Mouse (Mus musculus): ENCODE results near the gene Nr1i3. TPM values are rescaled to one million over a fixed set of nuclear protein-coding genes. Genes with fewer than 3 reads are reported as not detected.

The Nr1i3 gene
- polyA plus RNA-seq, 1 experiment from 2014 or later = 1.8 TPM

GRCm38 (mm10) chr1:171183620-171184019, 30.1 kb upstream of the Nr1i3 start:
- Histone ChIP-seq H3K9me3 (replicated peaks; ENCODE audit: control insufficient read depth, low read length) (no peaks in the 10 kb centered on the region), H3K4me1 (ENCODE audit: control insufficient read depth, insufficient read depth, low read length) (peaks cover 4% of the 10 kb centered on the region; the same call in 1 of the 2 replicates), H3K9ac (ENCODE audit: low read length) (no peak overlapping the region), H3K27ac (ENCODE audit: low read length) (no peak overlapping the region; the same call in 1 of the 2 replicates), H3K4me3 (replicated peaks; ENCODE audit: low read length) (no peak overlapping the region), H3K36me3 (ENCODE audit: control insufficient read depth, insufficient read depth, low read length) (no peaks in the 10 kb centered on the region), H3K27me3 (ENCODE audit: control insufficient read depth, insufficient read depth, low read length) (no peaks in the 10 kb centered on the region), H3K4me2 (ENCODE audit: low read depth, low read length) (no peak overlapping the region)
- 65% methylated on average over 3 of the region's 3 CpGs for WGBS
- ATAC-seq (ENCODE audit: insufficient read depth, low FRiP score) = no peak

- ATAC-seq (ENCODE audit: insufficient read depth, low FRiP score) = peak; percentile 61; the same call in 1 of the 2 replicates
- H3K4me3 ChIP-seq (replicated peaks; ENCODE audit: low read length) = no peak overlapping the region
- no peaks in the 10 kb centered on the region for H3K9me3 ChIP-seq (replicated peaks; ENCODE audit: control insufficient read depth, low read length)
- no peaks in the 10 kb centered on the region for H3K27me3 ChIP-seq (ENCODE audit: control insufficient read depth, insufficient read depth, low read length)
- H3K36me3 ChIP-seq (ENCODE audit: control insufficient read depth, insufficient read depth, low read length) = no peaks in the 10 kb centered on the region
- H3K4me2 ChIP-seq (ENCODE audit: low read depth, low read length) = no peak overlapping the region
- no peak overlapping the region for H3K9ac ChIP-seq (ENCODE audit: low read length)
- WGBS = 47% methylated on average over 7 of the region's 7 CpGs
- peaks cover 11% of the 10 kb centered on the region for H3K4me1 ChIP-seq (ENCODE audit: control insufficient read depth, insufficient read depth, low read length)
- H3K27ac ChIP-seq (ENCODE audit: low read length) = no peak overlapping the region
Measured at GRCm38 (mm10) chr1:171184314-171184713, 29.5 kb upstream of the Nr1i3 start.

- Histone ChIP-seq H3K4me3 (replicated peaks; ENCODE audit: low read length) (no peak overlapping the region), H3K36me3 (ENCODE audit: control insufficient read depth, insufficient read depth, low read length) (no peaks in the 10 kb centered on the region), H3K9ac (ENCODE audit: low read length) (no peak overlapping the region), H3K4me1 (ENCODE audit: control insufficient read depth, insufficient read depth, low read length) (peaks cover 17% of the 10 kb centered on the region), H3K9me3 (replicated peaks; ENCODE audit: control insufficient read depth, low read length) (no peaks in the 10 kb centered on the region), H3K27me3 (ENCODE audit: control insufficient read depth, insufficient read depth, low read length) (no peaks in the 10 kb centered on the region), H3K4me2 (ENCODE audit: low read depth, low read length) (no peak overlapping the region), H3K27ac (ENCODE audit: low read length) (no peak overlapping the region)
- ATAC-seq (ENCODE audit: insufficient read depth, low FRiP score) = no peak
- 64% methylated on average over 8 of the region's 8 CpGs for WGBS
Measured at GRCm38 (mm10) chr1:171185655-171186054, 28.1 kb upstream of the Nr1i3 start.

GRCm38 (mm10) chr1:171187851-171188700, 25.7 kb upstream of the Nr1i3 start:
- Histone ChIP-seq H3K9ac (ENCODE audit: low read length) (no peak overlapping the region), H3K4me2 (ENCODE audit: low read depth, low read length) (no peak overlapping the region), H3K4me1 (ENCODE audit: control insufficient read depth, insufficient read depth, low read length) (peaks cover 21% of the 10 kb centered on the region), H3K36me3 (ENCODE audit: control insufficient read depth, insufficient read depth, low read length) (no peaks in the 10 kb centered on the region), H3K27me3 (ENCODE audit: control insufficient read depth, insufficient read depth, low read length) (no peaks in the 10 kb centered on the region), H3K4me3 (replicated peaks; ENCODE audit: low read length) (no peak overlapping the region), H3K27ac (ENCODE audit: low read length) (no peak overlapping the region), H3K9me3 (replicated peaks; ENCODE audit: control insufficient read depth, low read length) (no peaks in the 10 kb centered on the region)
- ATAC-seq (ENCODE audit: insufficient read depth, low FRiP score) = no peak
- WGBS = 71% methylated on average over 13 of the region's 13 CpGs

GRCm38 (mm10) chr1:171189046-171189445, 24.7 kb upstream of the Nr1i3 start:
- H3K9ac ChIP-seq (ENCODE audit: low read length) = peak overlapping the region; percentile 33; the same call in 1 of the 2 replicates
- H3K9me3 ChIP-seq (replicated peaks; ENCODE audit: control insufficient read depth, low read length) = no peaks in the 10 kb centered on the region
- H3K4me1 ChIP-seq (ENCODE audit: control insufficient read depth, insufficient read depth, low read length) = peaks cover 30% of the 10 kb centered on the region
- H3K4me2 ChIP-seq (ENCODE audit: low read depth, low read length) = peak overlapping the region; percentile 25; the same call in 1 of the 2 replicates
- ATAC-seq (ENCODE audit: insufficient read depth, low FRiP score) = no peak
- peak overlapping the region; percentile 63 for H3K27ac ChIP-seq (ENCODE audit: low read length)
- no peak overlapping the region for H3K4me3 ChIP-seq (replicated peaks; ENCODE audit: low read length)
- no peaks in the 10 kb centered on the region for H3K36me3 ChIP-seq (ENCODE audit: control insufficient read depth, insufficient read depth, low read length)
- 12% methylated on average over 8 of the region's 8 CpGs for WGBS
- 0 out of 2 replicates have a peak, but pooled peaks cover under 1% of the 10 kb centered on the region for H3K27me3 ChIP-seq (ENCODE audit: control insufficient read depth, insufficient read depth, low read length)

GRCm38 (mm10) chr1:171189476-171190114, 24.2 kb upstream of the Nr1i3 start:
- WGBS = 41% methylated on average over 14 of the region's 14 CpGs
- Histone ChIP-seq H3K4me2 (ENCODE audit: low read depth, low read length) (peak overlapping the region; percentile 25; the same call in 1 of the 2 replicates), H3K27ac (ENCODE audit: low read length) (peak overlapping the region; percentile 63), H3K9me3 (replicated peaks; ENCODE audit: control insufficient read depth, low read length) (no peaks in the 10 kb centered on the region), H3K4me3 (replicated peaks; ENCODE audit: low read length) (no peak overlapping the region), H3K27me3 (ENCODE audit: control insufficient read depth, insufficient read depth, low read length) (peaks cover 6% of the 10 kb centered on the region; the same call in 1 of the 2 replicates), H3K9ac (ENCODE audit: low read length) (peak overlapping the region; percentile 33; the same call in 1 of the 2 replicates), H3K36me3 (ENCODE audit: control insufficient read depth, insufficient read depth, low read length) (no peaks in the 10 kb centered on the region), H3K4me1 (ENCODE audit: control insufficient read depth, insufficient read depth, low read length) (peaks cover 31% of the 10 kb centered on the region)
- ATAC-seq (ENCODE audit: insufficient read depth, low FRiP score) = peak; percentile 69; the same call in 1 of the 2 replicates

- ATAC-seq (ENCODE audit: insufficient read depth, low FRiP score) = no peak
- Histone ChIP-seq H3K27me3 (ENCODE audit: control insufficient read depth, insufficient read depth, low read length) (peaks cover 17% of the 10 kb centered on the region), H3K4me1 (ENCODE audit: control insufficient read depth, insufficient read depth, low read length) (peaks cover 35% of the 10 kb centered on the region), H3K9ac (ENCODE audit: low read length) (no peak overlapping the region), H3K27ac (ENCODE audit: low read length) (no peak overlapping the region), H3K4me3 (replicated peaks; ENCODE audit: low read length) (no peak overlapping the region), H3K4me2 (ENCODE audit: low read depth, low read length) (no peak overlapping the region), H3K36me3 (ENCODE audit: control insufficient read depth, insufficient read depth, low read length) (no peaks in the 10 kb centered on the region), H3K9me3 (replicated peaks; ENCODE audit: control insufficient read depth, low read length) (no peaks in the 10 kb centered on the region)
- WGBS = 96% methylated on average over 9 of the region's 9 CpGs
Measured at GRCm38 (mm10) chr1:171190832-171191231, 22.9 kb upstream of the Nr1i3 start.

- Histone ChIP-seq H3K9ac (ENCODE audit: low read length) (no peak overlapping the region), H3K9me3 (replicated peaks; ENCODE audit: control insufficient read depth, low read length) (no peaks in the 10 kb centered on the region), H3K27me3 (ENCODE audit: control insufficient read depth, insufficient read depth, low read length) (peaks cover 19% of the 10 kb centered on the region), H3K27ac (ENCODE audit: low read length) (no peak overlapping the region), H3K36me3 (ENCODE audit: control insufficient read depth, insufficient read depth, low read length) (no peaks in the 10 kb centered on the region), H3K4me1 (ENCODE audit: control insufficient read depth, insufficient read depth, low read length) (peaks cover 35% of the 10 kb centered on the region), H3K4me3 (replicated peaks; ENCODE audit: low read length) (no peak overlapping the region), H3K4me2 (ENCODE audit: low read depth, low read length) (no peak overlapping the region)
- 55% methylated on average over 10 of the region's 10 CpGs for WGBS
- no peak for ATAC-seq (ENCODE audit: insufficient read depth, low FRiP score)
Measured at GRCm38 (mm10) chr1:171192283-171192682, 21.5 kb upstream of the Nr1i3 start.

Data from stomach, embryonic 16.5 days (tissue).